Mouse (Mus musculus): ENCODE measurements at regions not wholly inside any gene's neighbourhood (a gene's known extent, or its start where the extent isn't known, plus 50 kb on each side); places are given as distances from the start of the nearest gene placed in this dataset.

- DNase-seq (ENCODE audit: low read depth, low spot score): no peak
These were observed 167.0 kb upstream of the Ubash3b start for GRCm38 (mm10) chr9:41328480-41328879.

DNA sequence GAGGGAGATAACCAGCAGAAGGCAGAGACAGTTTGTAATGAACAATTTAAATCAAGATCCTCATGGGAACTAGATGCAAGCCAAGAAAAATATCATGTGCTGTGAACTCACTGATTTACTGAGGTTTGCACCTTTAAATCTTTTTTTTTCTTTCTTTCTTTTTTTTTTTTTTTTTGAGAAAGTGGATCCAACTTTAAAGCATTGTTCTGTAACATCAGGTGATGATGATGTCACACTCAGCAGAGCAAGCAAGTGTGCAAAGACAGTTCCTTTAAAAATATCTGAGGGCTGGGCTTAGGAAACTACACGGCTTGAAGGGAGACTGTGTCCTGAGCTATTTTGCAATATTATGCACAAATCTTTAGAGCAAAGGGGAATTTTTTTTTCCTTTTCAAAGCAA lies 166.6 kb upstream of the Ubash3b start:
- DNase-seq (ENCODE audit: low read depth, low spot score): peak; percentile 45

GRCm38 (mm10) chr9:41327561-41327960 lies 166.1 kb upstream of the Ubash3b start:
- peak; percentile 61 for DNase-seq (ENCODE audit: low read depth, low spot score)

GRCm38 (mm10) chr9:41326772-41327560 lies 165.5 kb upstream of the Ubash3b start:
- peak; percentile 77 for DNase-seq (ENCODE audit: low read depth, low spot score)

DNA sequence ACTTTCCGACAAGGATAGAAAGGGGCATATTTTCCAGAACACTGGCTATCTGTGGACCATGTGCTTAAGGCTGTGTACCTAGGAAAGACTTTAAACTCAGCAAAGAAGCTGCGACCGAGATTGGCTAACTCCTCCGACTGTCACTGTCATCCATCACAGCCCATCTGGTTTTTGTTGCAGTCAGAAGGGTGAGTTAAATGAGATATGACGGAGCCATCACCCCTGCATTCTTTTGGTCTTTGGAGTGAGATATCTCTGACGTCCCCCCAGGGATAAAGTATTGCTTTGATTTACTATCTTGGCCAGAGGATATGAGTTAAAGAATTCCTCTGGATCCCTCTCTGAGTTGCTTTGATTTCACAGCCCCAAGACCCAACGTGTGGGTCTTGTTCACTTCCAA lies 160.0 kb upstream of the Ubash3b start:
- no peak for DNase-seq (ENCODE audit: low read depth, low spot score)

DNA sequence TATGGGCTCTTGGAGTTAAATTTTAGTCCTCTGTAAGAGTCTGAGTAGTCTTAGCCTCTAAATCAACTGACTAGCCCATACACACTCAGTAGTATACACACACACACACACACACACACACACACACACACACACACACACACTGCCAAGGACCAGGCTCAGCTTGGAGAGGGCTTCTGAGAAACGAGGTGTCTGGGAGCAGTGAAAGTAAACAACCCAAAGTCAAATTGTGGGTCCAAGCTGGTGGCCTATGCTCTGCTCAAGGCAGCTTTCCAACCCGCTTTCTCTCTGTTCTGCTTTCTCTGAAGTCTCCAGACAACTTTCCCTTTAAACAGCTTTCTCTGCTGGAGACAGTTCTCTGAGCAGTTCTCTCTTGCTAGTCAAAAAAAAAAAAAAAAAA lies 157.6 kb upstream of the Ubash3b start:
- DNase-seq (ENCODE audit: low read depth, low spot score): no peak

GRCm38 (mm10) chr9:41306229-41306628 lies 144.7 kb upstream of the Ubash3b start:
- no peak for DNase-seq (ENCODE audit: low read depth, low spot score)

- DNase-seq (ENCODE audit: low read depth, low spot score): no peak
These were observed 142.0 kb upstream of the Ubash3b start for GRCm38 (mm10) chr9:41303494-41303828.

DNA sequence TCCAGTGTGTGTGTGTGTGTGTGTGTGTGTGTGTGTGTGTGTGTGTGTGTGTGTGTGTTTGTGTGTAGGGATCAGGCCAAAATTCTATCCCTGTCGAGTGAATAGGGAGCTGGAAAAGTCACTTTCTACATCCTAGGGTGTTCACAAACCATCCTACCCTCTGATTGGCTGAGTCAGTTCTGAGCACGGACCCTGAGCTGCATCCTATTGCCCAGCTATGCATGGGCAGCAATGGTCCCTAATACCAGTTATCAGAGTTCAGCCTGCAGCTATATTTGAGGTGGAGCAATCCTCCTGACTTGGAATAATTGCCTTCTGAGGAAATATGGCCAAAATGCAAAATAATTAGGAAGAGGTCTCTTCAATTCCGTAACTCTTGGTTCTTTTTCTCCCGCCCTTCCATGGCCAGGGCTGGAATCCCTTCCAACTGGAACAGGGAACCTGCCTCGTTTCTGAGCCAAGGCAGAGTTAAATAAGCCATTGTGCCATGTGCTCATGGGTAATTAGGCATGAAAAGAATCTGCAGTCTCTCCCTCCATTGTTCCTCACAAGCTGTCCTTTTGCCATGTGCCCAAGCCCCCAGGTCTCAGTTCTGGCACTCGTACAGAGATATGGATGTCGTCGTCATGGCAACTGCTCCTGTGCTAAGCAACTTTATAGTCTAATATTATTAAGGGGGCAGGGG lies 141.5 kb upstream of the Ubash3b start:
- DNase-seq (ENCODE audit: low read depth, low spot score): no peak

DNA sequence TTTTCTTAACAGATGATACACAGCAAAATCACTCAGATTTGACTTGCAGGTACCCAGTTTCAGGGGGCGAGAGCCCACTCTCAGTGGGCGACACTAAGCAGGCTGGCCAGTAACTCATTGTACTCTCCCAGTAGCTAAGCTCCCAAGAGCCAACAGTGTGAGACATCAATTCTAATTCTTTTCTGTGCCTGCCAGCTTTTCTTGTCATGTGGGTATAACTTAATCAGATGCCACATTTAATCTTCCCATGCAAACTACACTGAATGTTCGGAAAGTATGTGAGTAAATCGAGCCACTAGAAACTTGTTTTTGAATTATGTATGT lies 124.6 kb upstream of the Ubash3b start:
- DNase-seq (ENCODE audit: low read depth, low spot score): no peak

- DNase-seq (ENCODE audit: low read depth, low spot score): peak; percentile 34
These were observed 124.0 kb upstream of the Ubash3b start for GRCm38 (mm10) chr9:41285266-41286144.

DNA sequence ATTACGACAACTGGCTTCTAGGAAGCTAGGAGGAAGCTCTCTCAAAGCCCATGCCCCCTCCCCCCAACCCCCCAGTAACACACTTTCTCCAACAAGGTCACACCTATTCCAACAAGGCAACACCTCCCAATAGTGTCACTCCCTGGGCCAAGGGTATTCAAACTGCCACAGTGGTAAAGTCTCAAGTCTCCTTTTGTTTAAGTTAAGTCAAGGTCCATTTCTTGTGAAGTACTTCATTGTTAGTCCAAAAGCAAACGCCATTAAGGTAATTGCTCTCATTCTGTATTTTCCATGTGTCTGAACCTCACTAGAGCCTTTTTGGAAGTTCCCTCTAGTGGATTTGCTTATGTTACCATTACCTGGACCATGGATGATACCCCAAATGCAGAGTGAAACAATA lies 116.2 kb upstream of the Ubash3b start:
- no peak for DNase-seq (ENCODE audit: low read depth, low spot score)

- DNase-seq (ENCODE audit: low read depth, low spot score): no peak
These were observed 112.4 kb upstream of the Ubash3b start for GRCm38 (mm10) chr9:41273839-41274271.

DNA sequence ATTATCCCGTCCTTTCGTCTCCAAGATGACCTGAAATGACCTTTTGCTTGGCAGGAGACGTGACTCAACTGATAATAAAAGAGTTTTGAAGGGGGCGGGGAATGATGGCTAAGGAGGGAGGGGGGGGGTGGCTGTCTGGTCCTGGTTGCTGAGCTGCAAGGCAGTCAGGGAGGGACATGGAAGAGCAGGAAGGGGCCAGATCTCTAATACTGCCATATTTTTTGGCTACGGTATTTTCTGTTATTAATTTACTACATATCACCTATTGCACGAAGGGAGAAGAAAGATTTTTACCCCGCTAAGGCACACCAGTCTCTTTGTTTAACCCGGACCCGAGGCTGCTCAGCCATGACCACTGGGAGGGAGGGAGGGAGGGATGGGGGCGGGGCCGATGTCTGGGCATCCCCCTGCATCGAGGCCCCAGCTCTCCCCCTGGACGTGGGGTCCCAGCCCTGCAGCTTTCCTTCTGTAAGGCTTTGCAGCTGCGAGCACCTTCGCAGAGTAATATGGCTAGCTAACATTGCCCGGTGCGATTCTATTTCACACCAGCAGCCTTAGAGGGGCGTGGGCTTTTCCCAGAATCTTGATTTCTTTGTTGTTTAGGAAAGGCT lies 111.8 kb upstream of the Ubash3b start:
- no peak for DNase-seq (ENCODE audit: low read depth, low spot score)

- no peak for DNase-seq (ENCODE audit: low read depth, low spot score)
These were observed 111.1 kb upstream of the Ubash3b start for GRCm38 (mm10) chr9:41272596-41272995.

DNA sequence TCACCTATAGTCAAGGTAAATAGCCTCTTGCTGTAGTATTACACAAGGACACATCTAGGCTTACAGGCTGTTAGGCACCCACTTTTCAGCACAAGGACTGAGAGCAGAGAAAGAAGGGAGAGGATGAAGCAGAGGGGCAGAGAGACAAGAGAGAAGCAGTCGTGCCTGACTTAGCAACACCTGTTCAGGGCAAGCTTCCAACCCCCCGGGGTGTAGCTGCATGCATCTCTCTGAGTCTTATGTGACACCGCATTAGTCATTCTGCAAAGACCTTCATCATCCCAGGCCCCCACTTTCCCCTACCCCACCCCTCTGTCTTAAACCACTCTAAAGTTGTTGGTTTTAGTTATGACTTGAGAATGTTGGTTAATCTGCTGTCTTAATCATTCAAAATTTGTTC lies 106.6 kb upstream of the Ubash3b start:
- no peak for DNase-seq (ENCODE audit: low read depth, low spot score)

- no peak for DNase-seq (ENCODE audit: low read depth, low spot score)
These were observed 103.0 kb upstream of the Ubash3b start for GRCm38 (mm10) chr9:41264485-41264884.

- DNase-seq (ENCODE audit: low read depth, low spot score): peak; percentile 74
These were observed 95.7 kb upstream of the Ubash3b start for GRCm38 (mm10) chr9:41257244-41257643.

GRCm38 (mm10) chr9:41242372-41242771 lies 80.9 kb upstream of the Ubash3b start:
- DNase-seq (ENCODE audit: low read depth, low spot score): no peak

GRCm38 (mm10) chr9:41239097-41239451 lies 77.6 kb upstream of the Ubash3b start:
- DNase-seq (ENCODE audit: low read depth, low spot score): no peak

GRCm38 (mm10) chr9:41238395-41239096 lies 77.0 kb upstream of the Ubash3b start:
- DNase-seq (ENCODE audit: low read depth, low spot score): no peak
